Mouse (Mus musculus): Measurements from ENCODE around the gene Ctrc.

DNA sequence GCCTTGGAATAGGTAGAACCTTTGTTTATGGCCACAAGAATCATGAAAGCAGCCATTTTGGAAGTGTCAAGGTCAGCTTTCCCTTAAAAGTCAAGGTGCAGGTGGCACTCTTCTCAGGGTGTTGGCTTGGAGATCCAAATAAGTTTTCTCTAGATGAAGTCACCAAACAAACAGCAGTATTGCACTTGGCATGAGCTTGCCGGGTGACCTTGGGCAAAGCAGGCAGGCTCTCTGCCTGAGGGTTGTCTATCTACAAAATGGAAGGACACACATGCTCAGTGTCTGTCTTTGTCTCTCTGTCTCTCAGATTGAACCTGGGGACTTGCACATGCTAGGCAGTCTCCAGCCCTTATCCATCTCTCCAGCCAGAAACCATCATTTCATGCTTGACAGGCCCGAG lies 18.8 kb downstream of the Ctrc start:
- no peak for TF ChIP-seq CTCF (conservative IDR thresholded peaks at IDR 0.05 in 1 of 2, IDR thresholded peaks at IDR 0.05 in 1 of 2; ENCODE audit: low read depth in 2 of 2, low read length in 2 of 2)
- no peak for TF ChIP-seq RAD21 (IDR thresholded peaks at IDR 0.05; ENCODE audit: low read depth, low read length)
- TF ChIP-seq TBP (conservative IDR thresholded peaks at IDR 0.05; ENCODE audit: low read depth, low read length), result no peak
- no peak for TF ChIP-seq POLR2A (IDR thresholded peaks at IDR 0.05; ENCODE audit: low read depth, low read length)
- no peak for TF ChIP-seq POLR2AphosphoS2 (IDR thresholded peaks at IDR 0.05; ENCODE audit: low read depth, low read length)
- TF ChIP-seq EP300 (IDR thresholded peaks at IDR 0.05; ENCODE audit: low read length), result no peak
- no peak for TF ChIP-seq TCF12 (IDR thresholded peaks at IDR 0.05; ENCODE audit: low read depth, low read length)
- TF ChIP-seq PAX5 (IDR thresholded peaks at IDR 0.05; ENCODE audit: low read length), result no peak
- no peak for TF ChIP-seq RCOR1 (conservative IDR thresholded peaks at IDR 0.05; ENCODE audit: low read depth, low read length)
- no peak for TF ChIP-seq KAT2A (IDR thresholded peaks at IDR 0.05; ENCODE audit: insufficient replicate concordance, low read length)
- no peak for TF ChIP-seq GABPA (IDR thresholded peaks at IDR 0.05; ENCODE audit: insufficient replicate concordance, low read depth, low read length)
